Mouse (Mus musculus) brown adipose tissue, adult 24 weeks (tissue): Measurements from ENCODE around the gene Ndufc2. TPM values are rescaled to one million over a fixed set of nuclear protein-coding genes. Genes with fewer than 3 reads are reported as not detected.

Source experiments
- H3K27ac ChIP-seq: fragments of 200-500 bp; replicated peaks from 2 replicates; pipeline ENCODE4 v1.5.1; 2012; ENCODE audit warnings: low read depth, mild to moderate bottlenecking, low read length
- H3K4me1 ChIP-seq: fragments of 200-500 bp; 2 replicates; pipeline ENCODE4 v1.6.1; 2012; ENCODE audit warnings: low read length, mixed read lengths; ENCODE audit not compliant: control insufficient read depth, insufficient read depth, insufficient read length
- H3K4me3 ChIP-seq: fragments of 200-500 bp; 2 replicates; pipeline ENCODE4 v1.5.1; 2012; ENCODE audit warnings: low read depth, mild to moderate bottlenecking, low read length, moderate library complexity; ENCODE audit not compliant: insufficient read depth
- polyA plus RNA-seq: library from polyadenylated mRNA; stranded (reverse); fragments of >200 nt; gene quantifications from 2 replicates; pipeline ENCODE4 v1.2.4, GENCODE M21; 2012; ENCODE audit not compliant: missing spikeins, insufficient read depth, insufficient read length

The Ndufc2 gene
- polyA plus RNA-seq, 1 experiment: 931 TPM

DNA sequence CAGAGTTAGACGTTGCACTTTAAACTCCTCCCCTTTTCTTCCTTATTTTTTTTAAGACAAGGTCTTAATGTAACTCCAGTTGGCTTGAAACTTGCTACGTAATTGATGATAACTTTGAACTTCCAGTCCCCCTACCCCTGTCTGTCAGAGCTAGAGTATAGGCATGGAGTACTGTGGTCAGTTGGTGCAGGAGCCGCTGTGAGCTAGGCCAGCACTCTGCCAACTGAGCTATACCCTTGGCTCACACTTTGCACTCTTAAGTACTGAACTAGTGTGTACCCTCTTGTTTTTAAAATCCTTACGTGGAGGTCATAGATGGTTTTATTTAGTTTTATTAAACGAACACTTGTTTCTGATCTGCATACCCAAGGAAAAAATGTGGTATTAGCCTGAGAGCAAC lies 20.5 kb upstream of the Ndufc2 start:
- H3K27ac ChIP-seq: no peak overlapping the region
- no peaks in the 10 kb centered on the region for H3K4me1 ChIP-seq
- no peak overlapping the region for H3K4me3 ChIP-seq

DNA sequence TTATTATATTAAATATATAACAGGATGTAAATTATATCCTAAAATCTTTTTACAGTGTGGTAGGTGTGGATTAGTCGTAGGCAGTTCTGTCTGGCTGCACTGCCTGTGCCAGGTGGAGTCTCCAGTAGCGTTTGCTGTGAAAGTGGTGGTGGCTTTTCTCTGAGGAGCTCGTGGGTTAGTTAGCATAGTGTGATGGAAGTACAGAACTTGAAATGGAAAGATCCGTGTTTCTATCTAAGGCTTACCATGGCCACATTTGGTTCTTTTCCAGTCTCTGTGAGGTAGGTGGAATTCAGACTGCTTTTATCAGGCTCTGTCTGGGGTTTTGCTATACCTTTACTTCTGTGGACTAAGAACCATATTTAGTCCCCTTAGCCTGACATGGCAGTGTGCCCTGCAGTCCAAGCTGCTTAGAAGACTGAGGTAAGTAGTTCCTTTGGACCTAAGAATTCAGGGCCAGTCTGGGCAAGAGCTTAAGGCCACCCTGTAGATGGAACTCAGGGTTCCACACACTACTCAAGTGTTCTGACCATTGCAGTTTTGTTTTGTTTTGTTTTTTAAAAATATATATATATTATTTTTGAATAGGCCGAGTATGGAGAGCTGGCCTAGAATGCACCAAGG lies 19.2 kb upstream of the Ndufc2 start:
- Histone ChIP-seq H3K4me1 (no peaks in the 10 kb centered on the region), H3K27ac (no peak overlapping the region), H3K4me3 (no peak overlapping the region)

GRCm38 (mm10) chr7:97382661-97383060 lies 17.1 kb upstream of the Ndufc2 start:
- no peak overlapping the region for H3K27ac ChIP-seq
- peaks cover 11% of the 10 kb centered on the region; the same call in 1 of the 2 replicates for H3K4me1 ChIP-seq
- H3K4me3 ChIP-seq: no peak overlapping the region

- H3K27ac ChIP-seq: no peak overlapping the region
- H3K4me3 ChIP-seq: no peak overlapping the region
These were observed 16.2 kb upstream of the Ndufc2 start for GRCm38 (mm10) chr7:97383496-97384132.

GRCm38 (mm10) chr7:97386106-97386805 lies 13.5 kb upstream of the Ndufc2 start:
- H3K4me3 ChIP-seq: no peak overlapping the region
- H3K27ac ChIP-seq: peak overlapping the region; percentile 53; the same call in 1 of the 2 replicates
- H3K4me1 ChIP-seq: peaks cover 12% of the 10 kb centered on the region; the same call in 1 of the 2 replicates

More at GRCm38 (mm10) chr7:97383496-97384132, 16.2 kb upstream of the Ndufc2 start:
- peaks cover 11% of the 10 kb centered on the region; the same call in 1 of the 2 replicates for H3K4me1 ChIP-seq

- peak overlapping the region; percentile 53 for H3K27ac ChIP-seq
- no peak overlapping the region for H3K4me3 ChIP-seq
- peaks cover 17% of the 10 kb centered on the region; the same call in 1 of the 2 replicates for H3K4me1 ChIP-seq
These were observed 12.9 kb upstream of the Ndufc2 start for GRCm38 (mm10) chr7:97386806-97387370.

- peak overlapping the region; percentile 53 for H3K27ac ChIP-seq
- H3K4me3 ChIP-seq: no peak overlapping the region
- H3K4me1 ChIP-seq: peaks cover 17% of the 10 kb centered on the region; the same call in 1 of the 2 replicates
These were observed 12.1 kb upstream of the Ndufc2 start for GRCm38 (mm10) chr7:97387561-97388147.

DNA sequence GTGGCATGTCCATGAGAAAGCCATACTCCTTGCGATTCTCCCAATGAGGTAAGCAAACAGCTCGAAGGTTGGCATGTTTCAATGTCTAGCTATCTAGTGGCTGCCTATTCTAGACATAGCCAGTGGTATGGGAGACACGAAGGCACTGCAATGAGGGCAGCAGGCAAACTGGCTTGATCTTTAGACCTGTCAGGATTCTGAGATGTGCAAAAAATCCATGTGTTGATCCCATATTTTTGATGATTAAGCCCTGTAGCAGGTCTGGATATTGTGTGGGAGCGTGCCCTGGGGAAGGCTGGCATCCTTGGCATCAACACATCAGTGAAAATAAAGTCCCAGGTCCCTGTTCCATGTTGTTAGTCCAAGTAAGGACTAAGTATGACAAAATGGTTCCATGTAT lies 11.3 kb upstream of the Ndufc2 start:
- H3K4me3 ChIP-seq: no peak overlapping the region
- H3K27ac ChIP-seq: no peak overlapping the region
- H3K4me1 ChIP-seq: peaks cover 17% of the 10 kb centered on the region; the same call in 1 of the 2 replicates

GRCm38 (mm10) chr7:97391293-97392078 lies 8.3 kb upstream of the Ndufc2 start:
- H3K27ac ChIP-seq: peak overlapping the region; percentile 88
- no peak overlapping the region for H3K4me3 ChIP-seq
- H3K4me1 ChIP-seq: peaks cover 16% of the 10 kb centered on the region; the same call in 1 of the 2 replicates

- Histone ChIP-seq H3K27ac (peak overlapping the region; percentile 91), H3K4me3 (no peak overlapping the region), H3K4me1 (peaks cover 12% of the 10 kb centered on the region; the same call in 1 of the 2 replicates)
These were observed 7.7 kb upstream of the Ndufc2 start for GRCm38 (mm10) chr7:97392079-97392445.

GRCm38 (mm10) chr7:97394375-97394774 lies 5.4 kb upstream of the Ndufc2 start:
- peaks cover 6% of the 10 kb centered on the region; the same call in 1 of the 2 replicates for H3K4me1 ChIP-seq
- H3K4me3 ChIP-seq: no peak overlapping the region
- H3K27ac ChIP-seq: no peak overlapping the region

- peaks cover 12% of the 10 kb centered on the region for H3K4me1 ChIP-seq
These were observed 860 bp upstream of the Ndufc2 start for GRCm38 (mm10) chr7:97398943-97399342.

DNA sequence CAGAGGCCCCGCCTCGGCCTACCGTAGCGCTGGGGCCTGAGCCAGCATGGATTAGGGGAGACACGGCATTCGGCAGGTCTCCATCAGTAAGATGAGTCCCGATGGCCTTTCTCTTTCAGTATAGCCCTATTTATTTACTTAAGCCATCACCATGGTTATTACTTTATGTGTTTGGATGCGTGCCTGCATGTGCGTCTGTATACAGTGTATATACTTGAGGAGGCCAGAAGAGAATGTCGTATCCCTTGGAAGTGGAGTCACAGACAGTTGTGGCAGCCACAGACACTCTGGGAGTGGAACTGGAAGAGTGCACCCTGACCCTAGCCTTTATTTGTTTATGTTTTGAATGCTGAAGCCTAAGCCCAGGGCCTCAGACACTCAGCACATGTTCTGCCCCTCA lies 7.3 kb downstream of the Ndufc2 start:
- H3K27ac ChIP-seq: no peak overlapping the region
- H3K4me3 ChIP-seq: no peak overlapping the region
- H3K4me1 ChIP-seq: peaks cover 10% of the 10 kb centered on the region

More at GRCm38 (mm10) chr7:97398943-97399342, 860 bp upstream of the Ndufc2 start:
- no peak overlapping the region for H3K4me3 ChIP-seq
- H3K27ac ChIP-seq: no peak overlapping the region

GRCm38 (mm10) chr7:97411106-97411505 lies 11.3 kb downstream of the Ndufc2 start:
- no peak overlapping the region for H3K27ac ChIP-seq
- peaks cover 6% of the 10 kb centered on the region for H3K4me1 ChIP-seq
- no peak overlapping the region for H3K4me3 ChIP-seq
